9 mouse cellular contexts compared by ENCODE assay signal in the genomic region with DNA sequence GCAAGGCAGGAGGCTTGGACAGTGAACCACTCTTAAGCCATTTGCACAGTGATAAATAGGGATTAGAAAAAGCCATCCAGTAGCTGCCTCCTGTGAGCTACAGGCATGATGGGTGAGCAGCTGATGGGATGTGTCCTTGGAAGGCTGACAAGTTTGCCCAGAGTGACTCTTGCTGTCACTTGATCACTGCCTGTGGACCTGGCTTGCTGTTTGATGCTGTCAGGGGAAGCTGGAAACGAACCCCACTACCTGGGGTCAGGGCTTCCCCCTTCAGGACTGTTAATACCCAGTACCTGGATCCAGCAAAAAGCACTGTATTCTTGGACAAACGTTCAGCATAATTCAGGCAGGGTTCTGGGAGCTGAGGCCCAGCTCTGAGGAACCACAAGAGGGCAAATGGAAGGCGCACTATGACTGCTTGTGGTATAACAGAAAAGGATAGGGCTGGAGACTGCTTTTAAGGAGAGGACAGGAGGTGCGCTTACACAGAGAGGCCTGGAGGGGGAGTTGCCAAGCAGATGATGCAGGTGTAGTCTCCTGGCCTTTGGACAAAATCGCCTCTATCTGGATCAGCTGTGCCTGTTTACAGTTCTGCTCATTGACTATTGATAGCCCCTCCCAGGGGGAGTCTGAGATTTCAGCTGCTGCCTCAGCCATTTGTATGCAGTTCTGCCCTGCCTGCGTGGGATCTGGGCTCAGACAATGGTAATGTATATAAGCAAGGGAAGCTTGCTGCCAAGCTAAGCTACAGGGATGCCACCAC. TPM values are rescaled to one million over a fixed set of nuclear protein-coding genes. Genes with fewer than 3 reads are reported as not detected.
A peak's percentile ranks its signal among the peaks of the same experiment; 100 is the strongest.
DNase-seq lines count a peak whose midpoint lies in the region; ATAC-seq lines count a peak whose summit lies in the region.
"Had no signal": no experiment of that assay in that cellular context is flagged by ENCODE, and none has a peak within 500 bp of the region (broad histone marks: within the 10 kb centered on the region; RNA-seq: fewer than 3 reads in every experiment).

No protein-coding gene starts in this region.

- 49% methylated on average over 6 of the region's 6 CpGs for WGBS in forebrain, embryonic 11.5 days
- WGBS in forebrain, embryonic 16.5 days, result 38% methylated on average over 6 of the region's 6 CpGs

- no peaks in the 10 kb centered on the region for H3K9me3 ChIP-seq in forebrain, embryonic 11.5 days (ENCODE audit: control insufficient read depth, low read length)
- H3K9me3 ChIP-seq in forebrain, embryonic 16.5 days (ENCODE audit: control insufficient read depth, low read length), result no peaks in the 10 kb centered on the region

- H3K4me2 ChIP-seq in forebrain, embryonic 11.5 days (ENCODE audit: low read depth, low read length, severe bottlenecking), result no peak overlapping the region
- H3K4me2 ChIP-seq in forebrain, embryonic 16.5 days (ENCODE audit: low read length), result no peak overlapping the region

- no peak overlapping the region for H3K9ac ChIP-seq in forebrain, embryonic 11.5 days (ENCODE audit: low read length)
- no peak overlapping the region for H3K9ac ChIP-seq in forebrain, embryonic 16.5 days (replicated peaks; ENCODE audit: low read depth, low read length)

- DNase-seq in forebrain, embryonic 11.5 days (ENCODE audit: low spot score), result no peak
- peak; percentile 56 for DNase-seq in spleen, adult 12 weeks (ENCODE audit: low spot score)
- no peak for DNase-seq in spleen, adult 18-20 months
- DNase-seq in induced T-regulatory cell, adult 2 months (ENCODE audit: low read depth), result peak; percentile 60
- DNase-seq in splenic B cell, adult 2 months (ENCODE audit: low read depth, low spot score), result peak; percentile 25
- no peak for DNase-seq in ovary, postnatal 10 days (ENCODE audit: low spot score)
- DNase-seq in layer of hippocampus, adult 9-10 months (ENCODE audit: low spot score), result no peak

- 0 out of 2 replicates have a peak, but pooled peaks have one; percentile 17 for ATAC-seq in forebrain, embryonic 11.5 days (replicated peaks; ENCODE audit: low FRiP score)
- no peak for ATAC-seq in forebrain, embryonic 16.5 days
- ATAC-seq: inflammation-experienced regulatory T-cells, adult 6 months had no signal

- peaks cover 8% of the 10 kb centered on the region; the same call in 1 of the 2 replicates for H3K4me1 ChIP-seq in forebrain, embryonic 11.5 days (replicated peaks; ENCODE audit: control insufficient read depth, insufficient read depth, low read length)
- H3K4me1 ChIP-seq in forebrain, embryonic 16.5 days (replicated peaks; ENCODE audit: control insufficient read depth, insufficient read depth, low read length), result peaks cover 15% of the 10 kb centered on the region

- peaks cover 3% of the 10 kb centered on the region; the same call in 1 of the 2 replicates for H3K36me3 ChIP-seq in forebrain, embryonic 11.5 days (ENCODE audit: control insufficient read depth, insufficient read depth, low read length)
- H3K36me3 ChIP-seq in forebrain, embryonic 16.5 days (ENCODE audit: control insufficient read depth, insufficient read depth), result peaks cover 5% of the 10 kb centered on the region; the same call in 1 of the 2 replicates
- H3K36me3 ChIP-seq in splenic B cell, adult 2 months (ENCODE audit: control insufficient read depth, insufficient read depth, low read length, poor library complexity, severe bottlenecking), result no peaks in the 10 kb centered on the region

- no peak overlapping the region for H3K27ac ChIP-seq in forebrain, embryonic 11.5 days (ENCODE audit: low read depth, low read length)
- no peak overlapping the region for H3K27ac ChIP-seq in forebrain, embryonic 16.5 days (ENCODE audit: low read length)

- H3K27me3 ChIP-seq in forebrain, embryonic 11.5 days (ENCODE audit: control insufficient read depth, insufficient read depth, low read length), result no peaks in the 10 kb centered on the region
- H3K27me3 ChIP-seq in forebrain, embryonic 16.5 days (replicated peaks; ENCODE audit: control insufficient read depth, insufficient read depth, low read length), result no peaks in the 10 kb centered on the region
- no peaks in the 10 kb centered on the region for H3K27me3 ChIP-seq in splenic B cell, adult 2 months (ENCODE audit: control insufficient read depth, insufficient read depth, low read length, poor library complexity, severe bottlenecking)

- H3K4me3 ChIP-seq in forebrain, embryonic 11.5 days (ENCODE audit: low read depth, low read length), result no peak overlapping the region
- no peak overlapping the region for H3K4me3 ChIP-seq in forebrain, embryonic 16.5 days (replicated peaks; ENCODE audit: low read length)

RNA-seq across cellular contexts. Expression of a gene that starts 2.7 kb away (rescaled TPM):
- polyA plus RNA-seq in forebrain, embryonic 11.5 days (2014; fragmentation: Nextera tagmentation; extraction: Ambion mirVana), result 0.39 and 0.51 TPM in 2 replicates
- 2.0 TPM in 2 replicates for polyA plus RNA-seq in forebrain, embryonic 16.5 days (2015; fragmentation: Nextera tagmentation; extraction: Ambion mirVana)

RNA-seq across cellular contexts. Expression of a gene that starts 14.9 kb away (rescaled TPM):
- polyA plus RNA-seq in forebrain, embryonic 11.5 days (2014; fragmentation: Nextera tagmentation; extraction: Ambion mirVana), result 54.2 and 65.4 TPM in 2 replicates
- 60.1 and 65.6 TPM in 2 replicates for polyA plus RNA-seq in forebrain, embryonic 16.5 days (2015; fragmentation: Nextera tagmentation; extraction: Ambion mirVana)

Comparison
In these comparisons a context has a peak if more than half of its experiments do, and no peak if none do; other contexts are left out.
1. DNase-seq: peak in spleen, adult 12 weeks (single experiment), induced T-regulatory cell, adult 2 months (single experiment) and splenic B cell, adult 2 months (single experiment); none in forebrain, embryonic 11.5 days (single experiment), spleen, adult 18-20 months (0 of 2), ovary, postnatal 10 days (single experiment) and layer of hippocampus, adult 9-10 months (single experiment).